Mouse (Mus musculus): ENCODE data around the gene Magi1. TPM values are rescaled to one million over a fixed set of nuclear protein-coding genes. Genes with fewer than 3 reads are reported as not detected.
A peak's percentile ranks its signal among the peaks of the same experiment; 100 is the strongest.

Gene Magi1
- polyA plus RNA-seq, 1 experiment, result 3.4 TPM

DNA sequence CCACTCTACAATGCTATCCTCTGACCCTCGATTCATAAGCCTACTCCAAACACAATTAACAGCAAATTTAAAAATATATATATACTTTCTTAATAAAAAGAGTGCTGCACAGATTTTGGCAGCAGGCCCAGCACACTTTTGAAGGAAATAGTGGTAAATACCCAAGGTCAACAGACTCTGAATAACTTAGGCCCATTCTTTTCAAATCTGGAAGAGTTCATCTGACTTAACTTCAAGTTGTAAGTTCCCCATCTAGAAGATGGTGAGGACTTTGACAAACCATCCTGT is 137.6 kb downstream of the Magi1 start:
- Histone ChIP-seq H3ac (ENCODE audit: control insufficient read depth, insufficient read length) (no peak overlapping the region), H3K4me3 (no peak overlapping the region), H3K27me3 (ENCODE audit: control insufficient read depth, insufficient read depth, insufficient read length) (no peaks in the 10 kb centered on the region), H3K79me2 (ENCODE audit: control insufficient read depth, insufficient read depth) (no peaks in the 10 kb centered on the region), H3K36me3 (ENCODE audit: control insufficient read depth, insufficient read depth) (no peaks in the 10 kb centered on the region), H3K4me2 (ENCODE audit: low read depth) (no peak overlapping the region)
- no peak for TF ChIP-seq POLR2AphosphoS2 (IDR thresholded peaks at IDR 0.05; ENCODE audit: insufficient read length, low read depth)
- no peak for TF ChIP-seq TCF3 (IDR thresholded peaks at IDR 0.05; ENCODE audit: insufficient read length, low read depth)
- no peak for TF ChIP-seq MYOD1 (IDR thresholded peaks at IDR 0.05; ENCODE audit: control insufficient read depth in 1 of 3, insufficient read length in 2 of 3, low read depth in 2 of 3)
- no peak for TF ChIP-seq TCF12 (IDR thresholded peaks at IDR 0.05; ENCODE audit: insufficient read depth, poor library complexity, severe bottlenecking)
- TF ChIP-seq REST (IDR thresholded peaks at IDR 0.05; ENCODE audit: insufficient read depth, insufficient read length), result no peak
- TF ChIP-seq MAX (IDR thresholded peaks at IDR 0.05; ENCODE audit: low read depth), result no peak
- TF ChIP-seq MYOG (IDR thresholded peaks at IDR 0.05; ENCODE audit: control insufficient read depth in 1 of 3, insufficient read depth in 1 of 3, insufficient read length in 2 of 3, low read depth in 2 of 3), result no peak
- TF ChIP-seq CEBPB (IDR thresholded peaks at IDR 0.05; ENCODE audit: insufficient read depth, poor library complexity, severe bottlenecking), result no peak
- TF ChIP-seq E2F4 (IDR thresholded peaks at IDR 0.05; ENCODE audit: insufficient read depth), result no peak

DNA sequence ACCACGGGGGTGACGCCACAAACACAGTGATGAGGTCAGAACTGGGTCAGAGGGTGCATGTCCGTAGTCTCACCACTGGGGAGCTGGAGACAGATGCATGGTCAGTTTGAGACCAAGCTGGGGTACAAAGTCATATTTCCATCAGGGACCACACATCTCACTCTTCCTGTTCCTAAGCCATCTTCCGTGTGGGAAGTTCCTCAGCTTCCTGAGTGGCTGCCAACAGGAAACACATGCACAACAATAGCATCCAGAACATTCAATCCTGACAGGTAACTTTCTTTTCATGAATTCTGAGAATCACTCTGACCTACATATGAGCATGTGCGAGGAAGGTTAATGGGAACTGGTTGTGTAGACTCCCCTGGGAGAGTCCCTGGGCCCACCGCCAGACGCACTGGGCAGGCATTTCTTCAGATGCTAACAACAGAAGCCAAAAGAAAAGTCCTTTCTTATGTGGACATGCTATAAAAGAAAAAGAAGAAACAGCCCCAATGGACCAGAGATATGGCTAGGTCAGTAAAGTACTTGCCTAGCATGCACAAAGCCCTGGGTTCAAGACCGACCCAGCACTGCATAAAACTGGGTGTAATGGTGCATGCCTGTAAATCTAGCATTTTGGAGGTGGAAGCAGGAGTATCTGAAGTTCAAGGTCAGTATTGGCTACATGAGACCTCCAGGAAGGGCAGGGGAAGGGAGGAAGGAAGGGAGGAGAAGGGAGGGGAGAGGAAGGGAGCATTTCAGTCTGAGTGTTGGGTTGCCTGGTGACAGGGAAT is 138.1 kb downstream of the Magi1 start:
- Histone ChIP-seq H3K4me2 (ENCODE audit: low read depth) (no peak overlapping the region), H3ac (ENCODE audit: control insufficient read depth, insufficient read length) (no peak overlapping the region), H3K27me3 (ENCODE audit: control insufficient read depth, insufficient read depth, insufficient read length) (no peaks in the 10 kb centered on the region), H3K79me2 (ENCODE audit: control insufficient read depth, insufficient read depth) (no peaks in the 10 kb centered on the region), H3K36me3 (ENCODE audit: control insufficient read depth, insufficient read depth) (no peaks in the 10 kb centered on the region), H3K4me3 (no peak overlapping the region)
- TF ChIP-seq POLR2A (IDR thresholded peaks at IDR 0.05; ENCODE audit: insufficient read length, low read depth), result no peak
- no peak for TF ChIP-seq MAX (IDR thresholded peaks at IDR 0.05; ENCODE audit: low read depth)
- TF ChIP-seq TCF3 (IDR thresholded peaks at IDR 0.05; ENCODE audit: insufficient read length, low read depth), result no peak
- no peak for TF ChIP-seq CEBPB (IDR thresholded peaks at IDR 0.05; ENCODE audit: insufficient read depth, poor library complexity, severe bottlenecking)

DNA sequence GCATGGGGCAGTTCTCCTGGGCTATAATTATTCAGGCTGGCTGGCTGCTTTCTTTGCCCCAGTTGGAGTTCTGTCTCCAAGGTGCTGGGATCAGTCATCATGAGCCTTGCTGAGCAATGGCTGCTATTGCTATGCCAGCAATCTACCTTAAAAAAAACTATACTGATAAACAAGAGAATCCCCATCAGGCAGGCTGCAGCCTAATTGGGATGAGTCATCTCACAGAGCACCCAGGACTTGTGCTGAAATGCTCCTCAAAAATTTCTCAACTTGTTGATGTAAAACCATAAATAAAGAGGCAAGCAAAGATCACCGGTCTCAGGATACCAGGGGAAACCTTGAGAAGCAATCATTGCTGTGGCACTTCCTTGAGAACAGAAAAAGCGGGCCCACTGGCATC is 141.2 kb downstream of the Magi1 start:
- TF ChIP-seq POLR2AphosphoS2 (IDR thresholded peaks at IDR 0.05; ENCODE audit: insufficient read length, low read depth), result no peak
- TF ChIP-seq CEBPB (IDR thresholded peaks at IDR 0.05; ENCODE audit: insufficient read depth, poor library complexity, severe bottlenecking), result 0 out of 2 replicates have a peak, but pooled peaks have one; percentile 28

DNA sequence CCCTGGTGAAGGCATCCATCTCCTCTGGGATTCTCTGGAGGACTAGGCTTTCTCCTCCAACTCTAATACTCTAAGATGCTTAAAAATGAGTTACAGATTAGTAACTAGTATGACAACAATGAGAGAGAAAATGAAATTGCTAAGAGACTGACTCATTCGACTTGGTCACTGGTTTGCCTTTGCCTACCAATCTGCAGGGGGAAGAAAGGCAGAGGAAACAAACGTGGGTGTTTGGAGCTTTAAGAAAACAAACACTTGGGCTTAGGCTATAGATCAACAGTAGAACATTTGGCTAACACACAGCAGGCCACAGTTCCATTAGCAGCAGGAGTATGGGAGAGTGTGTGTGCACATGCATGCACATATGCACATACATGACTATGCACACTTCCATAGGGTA is 142.2 kb downstream of the Magi1 start:
- Histone ChIP-seq H3K36me3 (ENCODE audit: control insufficient read depth, insufficient read depth) (no peaks in the 10 kb centered on the region), H3ac (ENCODE audit: control insufficient read depth, insufficient read length) (no peak overlapping the region), H3K4me3 (no peak overlapping the region), H3K4me2 (ENCODE audit: low read depth) (peak overlapping the region; percentile 59), H3K27me3 (ENCODE audit: control insufficient read depth, insufficient read depth, insufficient read length) (no peaks in the 10 kb centered on the region), H3K79me2 (ENCODE audit: control insufficient read depth, insufficient read depth) (no peaks in the 10 kb centered on the region)
- TF ChIP-seq E2F4 (IDR thresholded peaks at IDR 0.05; ENCODE audit: insufficient read depth), result no peak
- no peak for TF ChIP-seq MYOD1 (IDR thresholded peaks at IDR 0.05; ENCODE audit: control insufficient read depth in 1 of 3, insufficient read length in 2 of 3, low read depth in 2 of 3)
- no peak for TF ChIP-seq USF1 (IDR thresholded peaks at IDR 0.05; ENCODE audit: low read depth)
- no peak for TF ChIP-seq TCF12 (IDR thresholded peaks at IDR 0.05; ENCODE audit: insufficient read depth, poor library complexity, severe bottlenecking)
- no peak for TF ChIP-seq CEBPB (IDR thresholded peaks at IDR 0.05; ENCODE audit: insufficient read depth, poor library complexity, severe bottlenecking)
- TF ChIP-seq MYOG (IDR thresholded peaks at IDR 0.05; ENCODE audit: control insufficient read depth in 1 of 3, insufficient read depth in 1 of 3, insufficient read length in 2 of 3, low read depth in 2 of 3), result no peak
- TF ChIP-seq POLR2A (IDR thresholded peaks at IDR 0.05; ENCODE audit: insufficient read length, low read depth), result no peak
- TF ChIP-seq POLR2AphosphoS2 (IDR thresholded peaks at IDR 0.05; ENCODE audit: insufficient read length, low read depth), result no peak
- TF ChIP-seq REST (IDR thresholded peaks at IDR 0.05; ENCODE audit: insufficient read depth, insufficient read length), result no peak
- TF ChIP-seq TCF3 (IDR thresholded peaks at IDR 0.05; ENCODE audit: insufficient read length, low read depth), result no peak
- TF ChIP-seq SRF (IDR thresholded peaks at IDR 0.05; ENCODE audit: control insufficient read depth, insufficient read length, low read depth), result no peak
- no peak for TF ChIP-seq MAX (IDR thresholded peaks at IDR 0.05; ENCODE audit: low read depth)

More for the DNA sequence above, 141.2 kb downstream of the Magi1 start:
- no peak overlapping the region for H3K4me2 ChIP-seq (ENCODE audit: low read depth)
- H3ac ChIP-seq (ENCODE audit: control insufficient read depth, insufficient read length), result no peak overlapping the region
- H3K79me2 ChIP-seq (ENCODE audit: control insufficient read depth, insufficient read depth), result no peaks in the 10 kb centered on the region
- no peak overlapping the region for H3K4me3 ChIP-seq
- H3K36me3 ChIP-seq (ENCODE audit: control insufficient read depth, insufficient read depth), result no peaks in the 10 kb centered on the region
- no peaks in the 10 kb centered on the region for H3K27me3 ChIP-seq (ENCODE audit: control insufficient read depth, insufficient read depth, insufficient read length)

DNA sequence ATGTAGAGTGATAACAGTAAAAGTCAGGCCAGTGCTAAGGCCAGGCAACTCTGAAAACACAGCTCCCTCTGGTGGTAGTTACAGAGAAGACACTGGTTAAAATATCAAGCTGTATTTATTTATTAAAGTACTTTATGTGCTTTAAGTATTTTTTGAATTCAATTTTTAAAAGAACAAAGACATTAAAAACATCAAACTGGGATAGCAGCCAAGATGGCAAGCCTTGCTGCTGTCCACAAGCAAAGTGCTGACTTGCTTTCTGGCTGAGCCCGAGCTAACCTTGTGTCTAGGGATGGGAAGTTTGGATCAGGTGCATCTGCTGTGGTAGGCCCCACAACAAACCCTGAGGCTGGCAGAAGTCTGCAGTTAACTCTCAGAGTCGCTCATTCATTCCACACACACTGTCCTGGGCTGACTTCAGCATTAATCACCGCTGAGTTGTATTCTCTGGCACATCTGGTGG is 143.7 kb downstream of the Magi1 start:
- H3K79me2 ChIP-seq (ENCODE audit: control insufficient read depth, insufficient read depth), result no peaks in the 10 kb centered on the region
- no peak overlapping the region for H3K4me3 ChIP-seq
- H3K36me3 ChIP-seq (ENCODE audit: control insufficient read depth, insufficient read depth), result no peaks in the 10 kb centered on the region
- peak overlapping the region; percentile 59 for H3K4me2 ChIP-seq (ENCODE audit: low read depth)
- no peak overlapping the region for H3ac ChIP-seq (ENCODE audit: control insufficient read depth, insufficient read length)
- TF ChIP-seq SRF (IDR thresholded peaks at IDR 0.05; ENCODE audit: control insufficient read depth, insufficient read length, low read depth), result no peak
- TF ChIP-seq USF1 (IDR thresholded peaks at IDR 0.05; ENCODE audit: low read depth), result no peak
- TF ChIP-seq REST (IDR thresholded peaks at IDR 0.05; ENCODE audit: insufficient read depth, insufficient read length), result peak; percentile 95
- peak in 1 of 3 experiments; percentile 29 for TF ChIP-seq MYOG (IDR thresholded peaks at IDR 0.05; ENCODE audit: control insufficient read depth in 1 of 3, insufficient read depth in 1 of 3, insufficient read length in 2 of 3, low read depth in 2 of 3)
- peak in 1 of 3 experiments; percentile 41 for TF ChIP-seq MYOD1 (IDR thresholded peaks at IDR 0.05; ENCODE audit: control insufficient read depth in 1 of 3, insufficient read length in 2 of 3, low read depth in 2 of 3)
- TF ChIP-seq MAX (IDR thresholded peaks at IDR 0.05; ENCODE audit: low read depth), result no peak
- H3K27me3 ChIP-seq (ENCODE audit: control insufficient read depth, insufficient read depth, insufficient read length), result no peaks in the 10 kb centered on the region

All from myocyte (in vitro differentiated cells).